Mouse (Mus musculus): ENCODE data around the gene Ablim2. TPM values are rescaled to one million over a fixed set of nuclear protein-coding genes. Genes with fewer than 3 reads are reported as not detected.

The Ablim2 gene
- polyA plus RNA-seq, 1 experiment from 2014 or later: 9.8 TPM

DNA sequence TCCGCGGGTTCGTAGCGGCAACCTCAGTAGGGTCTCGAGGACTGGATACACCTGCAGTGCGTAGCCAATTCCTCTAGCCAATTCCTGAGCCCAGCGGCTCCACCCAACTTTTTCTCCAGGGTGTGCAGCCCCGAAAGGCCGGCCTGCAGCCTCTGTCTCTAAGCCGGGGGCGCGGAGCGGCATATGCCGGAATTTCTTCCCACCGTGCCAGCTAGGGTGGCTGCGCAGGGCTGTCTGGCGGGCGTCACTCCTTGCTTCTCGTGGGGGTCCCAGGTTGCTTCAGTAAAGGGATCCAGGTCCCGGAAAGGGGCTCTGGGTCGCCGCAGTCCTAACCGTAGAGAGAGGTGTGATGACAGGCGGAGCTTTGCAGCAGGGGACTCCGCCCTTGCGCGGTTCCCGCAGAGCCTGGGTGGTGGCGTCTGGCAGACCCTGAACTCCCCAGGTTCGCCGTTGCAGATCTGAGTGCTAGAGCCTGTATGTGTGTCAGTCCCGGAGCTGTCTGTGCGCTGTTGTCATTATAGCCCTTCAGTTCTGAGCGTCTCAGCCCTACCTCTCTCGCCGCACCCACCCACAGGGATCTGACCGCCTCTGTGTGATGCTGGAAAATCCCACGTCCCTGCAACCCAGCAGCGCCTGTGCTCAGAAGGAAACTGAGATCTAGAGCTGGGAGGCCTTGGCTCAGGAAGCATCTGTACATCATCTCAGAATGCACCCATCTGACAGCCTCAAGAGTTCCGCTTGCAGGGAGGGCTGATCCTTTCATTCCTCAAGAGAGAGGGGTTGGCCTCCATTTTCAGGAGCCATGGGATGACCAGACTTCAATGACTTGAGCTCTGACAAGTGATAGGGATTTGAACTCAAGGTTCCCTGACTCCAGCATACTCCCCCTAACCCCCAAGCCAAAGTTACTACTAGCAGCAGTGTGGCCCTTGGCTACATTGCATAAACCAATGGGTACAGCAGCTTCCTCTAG lies 687 bp downstream of the Ablim2 start:
- ATAC-seq (ENCODE audit: low read depth): peak; percentile 32
- H3K4me2 ChIP-seq: peak overlapping the region; percentile 99
- H3K4me3 ChIP-seq: peak overlapping the region; percentile 62
- no peak overlapping the region; the same call in 1 of the 2 replicates for H3K27ac ChIP-seq (replicated peaks)
- 3% methylated on average over 40 of the region's 40 CpGs for WGBS
- H3K9me3 ChIP-seq: no peaks in the 10 kb centered on the region
- peaks cover 19% of the 10 kb centered on the region for H3K4me1 ChIP-seq (replicated peaks)
- H3K9ac ChIP-seq: peak overlapping the region; percentile 72
- no peaks in the 10 kb centered on the region for H3K36me3 ChIP-seq
- H3K27me3 ChIP-seq: peaks cover 48% of the 10 kb centered on the region

DNA sequence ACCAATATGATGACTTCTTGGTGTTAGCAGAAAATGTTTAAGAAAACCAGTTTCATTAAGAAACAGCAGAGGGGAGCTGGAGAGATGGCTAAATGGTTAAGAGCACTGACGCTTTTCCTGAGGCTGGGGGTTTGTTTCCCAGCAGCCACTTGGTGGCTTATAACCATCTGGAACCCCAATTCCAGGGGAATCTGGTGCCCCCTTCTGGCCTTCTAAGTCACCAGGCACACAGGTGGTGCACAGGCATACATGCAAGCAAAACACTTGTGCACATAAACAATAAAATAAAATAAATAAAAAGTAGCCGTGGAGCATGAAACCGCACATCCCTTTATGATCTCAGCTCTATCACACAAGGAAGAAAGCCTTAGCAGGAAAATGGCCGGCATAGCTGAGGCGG lies 3.6 kb downstream of the Ablim2 start:
- Histone ChIP-seq H3K9ac (no peak overlapping the region), H3K27ac (replicated peaks) (no peak overlapping the region), H3K4me3 (no peak overlapping the region), H3K9me3 (no peaks in the 10 kb centered on the region), H3K27me3 (peaks cover 50% of the 10 kb centered on the region), H3K4me2 (no peak overlapping the region), H3K36me3 (no peaks in the 10 kb centered on the region), H3K4me1 (replicated peaks) (peaks cover 19% of the 10 kb centered on the region)
- ATAC-seq (ENCODE audit: low read depth): no peak
- WGBS: 80% methylated on average over 5 of the region's 5 CpGs

- Histone ChIP-seq H3K27ac (replicated peaks) (no peak overlapping the region), H3K4me1 (replicated peaks) (peaks cover 13% of the 10 kb centered on the region), H3K9ac (no peak overlapping the region), H3K27me3 (peaks cover 44% of the 10 kb centered on the region), H3K4me3 (no peak overlapping the region), H3K9me3 (no peaks in the 10 kb centered on the region), H3K4me2 (no peak overlapping the region), H3K36me3 (no peaks in the 10 kb centered on the region)
- no peak for ATAC-seq (ENCODE audit: low read depth)
- WGBS: 71% methylated on average over 5 of the region's 5 CpGs
These were observed 4.7 kb downstream of the Ablim2 start for GRCm38 (mm10) chr5:35762388-35762787.

DNA sequence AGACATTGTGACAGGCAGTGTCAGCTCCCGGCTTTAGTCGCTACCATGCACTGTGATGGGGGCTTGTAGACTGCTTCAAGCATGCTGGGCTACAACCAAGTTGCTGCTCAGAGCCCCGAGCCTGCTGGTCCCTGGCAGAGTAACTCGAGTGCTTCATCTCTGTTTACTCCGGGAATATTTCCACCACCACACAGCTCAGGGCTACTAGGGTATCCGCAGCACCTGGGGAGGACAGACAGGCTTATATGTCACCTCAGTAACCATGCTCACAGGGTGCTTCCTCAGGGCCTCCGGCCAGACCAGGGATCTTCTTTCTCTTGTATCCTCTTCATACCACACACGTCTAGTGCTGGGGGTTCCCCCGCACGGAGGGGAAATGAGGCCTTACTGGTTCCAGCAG lies 5.2 kb downstream of the Ablim2 start:
- H3K36me3 ChIP-seq: no peaks in the 10 kb centered on the region
- H3K9me3 ChIP-seq: no peaks in the 10 kb centered on the region
- peaks cover 12% of the 10 kb centered on the region for H3K4me1 ChIP-seq (replicated peaks)
- H3K27ac ChIP-seq (replicated peaks): no peak overlapping the region
- 78% methylated on average over 10 of the region's 10 CpGs for WGBS
- H3K4me2 ChIP-seq: no peak overlapping the region
- H3K9ac ChIP-seq: no peak overlapping the region
- no peak for ATAC-seq (ENCODE audit: low read depth)
- peaks cover 44% of the 10 kb centered on the region for H3K27me3 ChIP-seq
- H3K4me3 ChIP-seq: no peak overlapping the region

DNA sequence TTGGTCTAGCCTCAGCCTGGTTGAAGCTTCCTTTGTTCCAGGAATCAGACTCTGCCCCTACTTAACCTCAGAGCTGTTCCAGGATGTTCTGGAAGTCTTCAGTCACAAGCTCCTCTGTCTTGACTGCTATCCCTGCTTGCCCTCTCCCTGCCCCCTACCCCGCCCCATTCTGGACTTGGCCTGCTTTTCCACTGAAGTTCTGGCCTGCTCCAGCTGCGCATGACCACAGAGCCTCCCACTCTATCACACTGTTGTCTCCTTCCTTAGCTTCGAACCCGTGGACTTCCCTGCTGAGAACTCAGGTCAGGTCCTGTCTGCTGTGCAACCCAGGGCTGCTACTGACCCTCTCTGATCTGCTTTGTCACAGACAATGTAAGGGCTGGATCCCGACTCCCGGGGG lies 8.2 kb downstream of the Ablim2 start:
- no peak for ATAC-seq (ENCODE audit: low read depth)
- peaks cover 3% of the 10 kb centered on the region for H3K4me1 ChIP-seq (replicated peaks)
- H3K9ac ChIP-seq: no peak overlapping the region
- no peak overlapping the region for H3K27ac ChIP-seq (replicated peaks)
- 87% methylated on average over 6 of the region's 6 CpGs for WGBS
- no peak overlapping the region for H3K4me2 ChIP-seq
- H3K27me3 ChIP-seq: peaks cover 14% of the 10 kb centered on the region
- no peaks in the 10 kb centered on the region for H3K9me3 ChIP-seq
- no peak overlapping the region for H3K4me3 ChIP-seq
- H3K36me3 ChIP-seq: no peaks in the 10 kb centered on the region

GRCm38 (mm10) chr5:35768525-35768924 lies 10.8 kb downstream of the Ablim2 start:
- Histone ChIP-seq H3K36me3 (no peaks in the 10 kb centered on the region), H3K9ac (no peak overlapping the region), H3K27ac (replicated peaks) (no peak overlapping the region), H3K4me1 (replicated peaks) (peaks cover 16% of the 10 kb centered on the region), H3K9me3 (no peaks in the 10 kb centered on the region), H3K4me2 (no peak overlapping the region), H3K4me3 (no peak overlapping the region), H3K27me3 (peaks cover 10% of the 10 kb centered on the region; the same call in 1 of the 2 replicates)
- ATAC-seq (ENCODE audit: low read depth): no peak
- WGBS: 66% methylated on average over 3 of the region's 3 CpGs

DNA sequence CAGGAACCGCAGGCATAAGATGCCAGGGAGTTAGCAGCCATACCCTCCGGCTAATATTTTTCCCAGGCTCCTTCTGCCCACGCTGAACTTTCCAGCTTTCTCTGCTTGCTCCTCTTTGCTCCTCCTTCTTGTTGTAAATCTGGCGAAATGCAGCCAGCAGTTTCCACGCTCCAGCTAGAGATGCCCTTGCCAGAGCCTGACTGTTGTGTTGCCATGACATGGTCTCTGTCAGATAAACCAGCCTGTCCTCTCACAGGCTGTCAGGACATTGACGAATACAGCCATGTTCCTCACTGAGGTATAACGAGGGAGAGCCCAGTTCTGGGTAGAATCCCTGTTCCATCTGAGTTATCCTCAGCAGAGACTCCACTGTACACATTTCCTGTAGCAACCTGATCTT lies 11.3 kb downstream of the Ablim2 start:
- WGBS: 86% methylated on average over 7 of the region's 7 CpGs

DNA sequence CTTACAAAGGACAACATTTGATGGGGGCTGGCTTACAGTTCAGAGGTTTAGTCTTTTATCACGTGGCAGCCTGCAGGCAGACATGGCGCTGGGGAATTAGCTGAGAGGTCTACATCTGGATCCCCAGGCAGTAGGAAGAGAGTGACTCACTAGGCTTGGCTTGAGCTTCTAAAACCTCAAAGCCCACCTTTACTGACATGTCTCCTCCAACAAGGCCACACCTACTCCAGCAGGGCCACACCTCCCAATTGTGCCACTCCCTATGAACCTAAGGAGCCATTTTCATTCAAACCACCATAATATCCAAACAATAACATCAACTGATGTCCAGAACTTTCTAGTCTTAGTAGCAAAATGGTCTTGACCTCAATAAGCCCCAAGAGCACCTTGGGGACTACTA lies 12.6 kb downstream of the Ablim2 start:
- ATAC-seq (ENCODE audit: low read depth): no peak
- Histone ChIP-seq H3K4me2 (no peak overlapping the region), H3K9ac (no peak overlapping the region), H3K4me3 (no peak overlapping the region), H3K27ac (replicated peaks) (no peak overlapping the region), H3K27me3 (0 out of 2 replicates have a peak, but pooled peaks cover 6% of the 10 kb centered on the region), H3K4me1 (replicated peaks) (peaks cover 31% of the 10 kb centered on the region), H3K9me3 (no peaks in the 10 kb centered on the region), H3K36me3 (no peaks in the 10 kb centered on the region)
- 96% methylated on average over 2 of the region's 2 CpGs for WGBS

More for the DNA sequence above, 11.3 kb downstream of the Ablim2 start:
- no peak for ATAC-seq (ENCODE audit: low read depth)
- Histone ChIP-seq H3K9ac (no peak overlapping the region), H3K4me3 (no peak overlapping the region), H3K4me2 (no peak overlapping the region), H3K36me3 (no peaks in the 10 kb centered on the region), H3K9me3 (no peaks in the 10 kb centered on the region), H3K27me3 (0 out of 2 replicates have a peak, but pooled peaks cover 6% of the 10 kb centered on the region), H3K4me1 (replicated peaks) (peaks cover 21% of the 10 kb centered on the region), H3K27ac (replicated peaks) (no peak overlapping the region)

DNA sequence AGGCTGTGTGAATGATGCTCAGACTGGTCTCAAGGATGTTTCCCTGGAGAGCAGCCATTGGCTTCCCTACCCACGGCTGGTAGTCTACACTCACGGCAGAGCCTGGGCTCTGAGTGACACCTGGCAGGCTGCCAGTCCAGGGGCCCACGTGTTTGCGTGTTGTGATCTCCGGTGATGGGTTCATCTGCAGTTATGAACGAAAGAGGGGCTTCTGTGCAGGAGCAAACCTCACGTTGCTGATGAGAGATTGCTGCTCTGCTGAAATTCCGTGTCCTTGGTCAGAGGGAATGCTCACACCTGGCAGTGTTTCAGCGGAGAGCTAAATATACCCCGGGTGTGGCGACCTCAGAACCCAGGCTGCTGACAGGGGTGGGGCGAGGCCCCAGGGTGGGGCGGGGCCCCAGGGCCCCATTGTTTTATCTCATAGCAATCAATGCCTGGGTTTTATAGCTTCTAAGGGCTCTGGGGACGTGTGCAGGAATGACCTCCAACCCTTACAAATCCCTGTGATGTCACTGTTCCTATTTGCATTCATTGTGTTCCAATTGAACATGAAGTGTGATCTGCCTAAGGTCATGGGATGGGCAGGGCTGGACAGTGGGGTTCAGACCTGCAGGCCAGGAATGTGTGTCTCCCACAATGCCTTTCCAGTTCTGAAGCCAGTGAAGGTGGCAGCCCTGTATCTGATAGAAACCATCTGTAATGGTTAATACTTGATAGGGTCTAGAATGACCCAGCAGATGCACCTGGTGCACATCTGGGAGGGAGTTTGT lies 13.4 kb downstream of the Ablim2 start:
- no peaks in the 10 kb centered on the region for H3K9me3 ChIP-seq
- ATAC-seq (ENCODE audit: low read depth): no peak
- peaks cover 31% of the 10 kb centered on the region for H3K4me1 ChIP-seq (replicated peaks)
- H3K36me3 ChIP-seq: no peaks in the 10 kb centered on the region
- WGBS: 55% methylated on average over 14 of the region's 14 CpGs
- no peak overlapping the region for H3K9ac ChIP-seq
- H3K27me3 ChIP-seq: 0 out of 2 replicates have a peak, but pooled peaks cover 6% of the 10 kb centered on the region
- no peak overlapping the region for H3K4me2 ChIP-seq
- H3K27ac ChIP-seq (replicated peaks): no peak overlapping the region
- no peak overlapping the region for H3K4me3 ChIP-seq

DNA sequence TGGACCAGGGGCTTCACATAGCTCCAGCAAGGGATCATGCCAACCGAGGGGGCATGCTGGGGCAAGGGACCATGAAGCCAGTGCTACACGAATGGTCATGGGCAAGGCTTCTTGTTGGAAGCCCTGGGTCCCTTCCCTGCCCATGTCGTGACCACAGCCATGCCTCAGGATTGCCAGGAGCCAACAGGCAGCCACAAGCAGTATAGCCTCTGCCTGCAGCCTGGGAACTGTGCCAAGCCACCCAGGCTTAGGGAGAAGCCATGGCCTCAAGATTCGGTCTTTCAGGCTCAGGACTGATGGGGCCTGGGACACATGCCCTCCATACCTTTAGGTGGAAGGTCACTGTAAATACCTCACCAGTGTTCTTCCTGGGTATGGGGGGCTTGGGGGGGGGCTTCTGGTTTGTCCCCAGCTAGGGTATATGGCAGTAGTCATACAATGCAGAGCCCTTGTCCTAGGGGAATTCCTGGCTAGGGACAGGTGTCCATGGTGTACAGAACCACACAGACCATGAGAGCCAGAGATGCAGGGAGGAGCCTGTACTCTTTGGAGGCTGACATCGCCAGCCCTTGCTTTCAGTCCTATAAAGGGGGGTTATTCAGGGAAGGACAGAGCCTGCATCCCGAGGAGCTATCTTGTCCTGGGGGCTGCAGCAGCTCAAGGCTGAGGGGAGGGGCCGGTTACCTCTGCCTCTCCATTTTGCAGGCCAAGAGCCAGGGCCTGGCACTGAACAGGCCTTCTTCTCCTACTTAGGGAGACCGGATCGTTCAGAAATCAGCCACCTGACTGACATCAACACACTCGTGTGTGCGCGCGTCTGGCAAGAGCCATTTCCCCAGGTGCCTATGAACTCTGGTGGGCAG lies 15.8 kb downstream of the Ablim2 start:
- Histone ChIP-seq H3K27me3 (0 out of 2 replicates have a peak, but pooled peaks cover 6% of the 10 kb centered on the region), H3K4me3 (no peak overlapping the region), H3K4me2 (no peak overlapping the region), H3K9ac (no peak overlapping the region), H3K4me1 (replicated peaks) (peaks cover 31% of the 10 kb centered on the region), H3K36me3 (no peaks in the 10 kb centered on the region), H3K9me3 (no peaks in the 10 kb centered on the region), H3K27ac (replicated peaks) (peak overlapping the region; percentile 64)
- WGBS: 39% methylated on average over 13 of the region's 13 CpGs
- peak; percentile 54 for ATAC-seq (ENCODE audit: low read depth)

- Histone ChIP-seq H3K27me3 (0 out of 2 replicates have a peak, but pooled peaks cover 6% of the 10 kb centered on the region), H3K27ac (replicated peaks) (peak overlapping the region; percentile 64; the same call in 1 of the 2 replicates), H3K4me2 (no peak overlapping the region), H3K36me3 (no peaks in the 10 kb centered on the region), H3K9me3 (no peaks in the 10 kb centered on the region), H3K9ac (no peak overlapping the region), H3K4me1 (replicated peaks) (peaks cover 31% of the 10 kb centered on the region), H3K4me3 (no peak overlapping the region)
- whole genome bisulfite sequencing: 12% methylated on average over 6 of the region's 6 CpGs
- ATAC-seq (ENCODE audit: low read depth): peak; percentile 30; the same call in 1 of the 2 replicates
These were observed 16.4 kb downstream of the Ablim2 start for GRCm38 (mm10) chr5:35774137-35774424.
